Mouse (Mus musculus) embryonic stem cell, embryonic (primary cell): ENCODE results near the gene Ugt1a1.

ENCODE experiments used
- CTCF ChIA-PET, 4 experiments: fragments of 300-600 bp in 2 of 4; fragments of 350-600 bp in 2 of 4; sonication (Branson Sonifier 250); formaldehyde crosslinking; loops; one replicate each; lab custom pipeline; 2022; ENCODE audit warnings: inconsistent platforms in 2 of 4; lab: Charles Lee
- POLR2A ChIA-PET, 4 experiments: fragments of 300-600 bp in 2 of 4; fragments of 350-600 bp in 2 of 4; sonication (Branson Sonifier 250); formaldehyde crosslinking; loops; one replicate each; lab custom pipeline; 2022; ENCODE audit warnings: antibody characterized with exemption in 4 of 4, inconsistent platforms in 1 of 4; lab: Charles Lee

Ugt1a1 gene

DNA sequence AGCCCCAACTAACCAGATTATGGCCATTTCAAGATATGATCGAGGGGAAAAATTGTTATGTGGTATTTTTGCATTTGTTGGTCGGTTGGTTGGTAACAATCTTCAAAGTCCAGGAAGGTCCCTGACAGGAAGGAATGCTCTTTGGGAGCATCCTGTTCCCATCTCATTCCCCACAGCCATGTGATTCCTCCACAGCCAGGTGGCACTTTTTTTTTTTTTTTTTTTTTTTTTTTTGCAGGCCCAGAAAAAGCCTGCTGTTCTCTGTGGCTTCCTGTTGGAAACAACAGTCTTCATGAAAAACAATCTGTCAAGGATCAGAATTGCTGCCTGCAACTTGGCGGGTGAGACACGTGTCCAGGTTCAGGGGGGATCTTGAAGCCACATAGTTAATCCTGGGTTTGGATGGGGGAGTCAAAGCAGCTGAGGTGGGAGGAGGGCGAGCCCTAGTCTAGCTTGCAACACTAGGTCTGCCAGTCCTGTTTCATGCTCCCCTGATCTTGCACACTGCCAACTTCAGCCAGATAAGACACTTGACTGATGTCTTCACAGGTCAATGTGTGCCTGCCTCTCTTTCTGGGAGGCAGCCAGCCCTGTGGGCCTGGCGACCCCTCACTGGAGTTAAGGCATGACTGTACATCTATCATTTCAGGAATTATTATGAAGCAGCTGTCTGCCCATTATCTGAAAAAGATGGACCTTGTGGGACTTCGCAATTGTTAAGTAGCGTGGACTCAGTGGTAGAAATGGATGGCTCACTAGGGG, 47.3 kb downstream of the Ugt1a1 start:
- ChIA-PET CTCF (interaction anchor here in 2 of 4 experiments (0.7 to 1.9 kb wide), 4 partner anchors 9 to 31 kb away, joined by 3 to 21 read pairs (median 5); no protein-coding TSS in a partner anchor), POLR2A (interaction anchor here in 3 of 4 experiments (0.6 to 15.1 kb wide), 10 partner anchors 10 to 1028 kb away, joined by 3 to 203 read pairs (median 4); partner anchors contain the start of genes Hjurp (in 2 of the 3) and Trpm8 (in 2 of the 3))

DNA sequence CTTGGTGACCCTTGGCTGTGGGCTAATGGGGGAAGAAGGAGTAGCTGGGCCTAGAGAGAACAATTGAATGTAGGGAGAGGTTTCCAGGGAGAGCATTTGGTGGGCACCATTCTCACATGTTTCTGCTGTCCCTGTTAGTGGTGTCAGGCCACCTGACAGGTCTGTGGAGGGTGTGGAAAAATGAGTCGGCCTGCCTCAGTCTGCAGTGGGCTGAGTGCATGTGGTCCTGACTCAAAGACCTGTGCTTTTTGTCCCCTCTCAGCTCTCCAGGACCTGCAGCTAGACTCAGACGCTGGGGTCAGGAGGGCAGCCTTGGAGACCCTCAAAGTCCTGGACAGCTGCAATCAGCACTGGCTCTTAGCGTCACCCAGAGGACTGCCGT, 47.9 kb downstream of the Ugt1a1 start:
- POLR2A ChIA-PET: interaction anchor here in 2 of 4 experiments (0.6 to 15.1 kb wide), 7 partner anchors 11 to 1028 kb away, joined by 3 to 203 read pairs (median 4); partner anchors contain the start of genes Hjurp (in 2 of the 2) and Trpm8 (in 2 of the 2)

DNA sequence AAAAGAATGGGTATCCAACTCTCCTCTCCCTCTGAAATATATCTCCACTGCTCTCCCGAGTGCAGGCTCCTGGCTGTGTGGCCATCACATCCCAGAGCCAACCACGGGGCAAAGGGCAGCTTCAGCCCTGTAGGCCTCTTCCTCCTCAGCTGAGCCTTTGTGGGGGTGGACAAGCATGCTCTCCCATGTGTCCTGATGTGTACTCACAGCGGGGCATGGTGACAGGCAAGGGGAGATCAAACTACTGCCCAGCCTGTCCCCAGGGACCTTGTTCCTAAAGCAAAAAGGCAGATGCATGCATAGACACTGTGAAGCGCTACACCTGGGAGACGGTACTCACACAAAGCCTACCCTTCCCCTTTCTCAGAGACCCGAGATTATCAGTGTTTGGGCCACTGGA, 48.4 kb downstream of the Ugt1a1 start:
- POLR2A ChIA-PET: interaction anchor here in 2 of 4 experiments (1.0 to 15.1 kb wide), 5 partner anchors 11 to 40 kb away, joined by 3 to 203 read pairs (median 4); partner anchors contain the start of genes Hjurp (in 2 of the 2) and Trpm8 (in 2 of the 2)

More for the DNA sequence above, 47.9 kb downstream of the Ugt1a1 start:
- CTCF ChIA-PET: interaction anchor here in 2 of 4 experiments (0.7 to 1.9 kb wide), 4 partner anchors 9 to 30 kb away, joined by 3 to 21 read pairs (median 5); no protein-coding TSS in a partner anchor

DNA sequence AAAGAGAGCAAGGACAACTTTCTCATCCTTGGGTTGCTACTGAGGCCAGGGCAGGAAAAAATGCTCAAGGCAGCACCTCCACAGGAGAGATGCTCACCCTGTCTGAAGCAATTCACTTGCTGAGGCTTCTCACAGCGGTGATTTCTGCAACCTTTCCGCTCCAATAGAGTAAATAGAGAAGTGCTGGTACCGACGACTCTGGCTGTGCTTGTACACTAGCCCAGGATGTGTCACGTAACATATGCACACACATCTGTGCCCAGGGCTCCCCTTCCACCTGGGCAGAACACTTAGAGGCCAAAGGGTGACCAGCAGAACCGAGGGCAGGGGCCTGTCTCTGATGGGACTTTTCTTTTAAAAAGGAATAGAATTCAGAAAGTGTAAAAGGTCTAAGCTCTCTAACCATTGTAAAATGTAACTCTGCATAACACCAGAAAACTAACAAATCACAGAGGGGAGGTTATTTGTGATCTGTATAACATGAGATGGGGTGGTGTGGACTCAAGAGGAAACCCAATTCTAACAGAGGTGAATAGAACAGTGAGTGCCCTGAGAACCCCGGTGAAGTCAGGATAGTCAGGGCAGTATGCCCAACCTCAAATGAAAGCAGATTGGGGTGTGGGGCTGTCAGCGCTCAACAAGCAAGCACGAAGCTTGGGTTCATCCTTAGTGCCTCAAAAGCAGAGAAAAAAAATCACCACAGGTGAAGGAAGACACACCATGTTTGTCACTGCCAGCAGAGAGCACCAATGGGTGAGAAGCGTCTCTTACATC, 49.0 kb downstream of the Ugt1a1 start:
- CTCF ChIA-PET: interaction anchor here in 2 of 4 experiments (1.1 to 1.6 kb wide), 2 partner anchors 17 to 29 kb away, joined by 5 to 6 read pairs; partner anchors contain the start of genes Hjurp (in 1 of the 2) and Trpm8 (in 1 of the 2)

More for the DNA sequence above, 48.4 kb downstream of the Ugt1a1 start:
- CTCF ChIA-PET: interaction anchor here in 1 of 4 experiments (1.9 kb wide), 1 partner anchor 30 kb away, joined by 7 read pairs; no protein-coding TSS in a partner anchor

DNA sequence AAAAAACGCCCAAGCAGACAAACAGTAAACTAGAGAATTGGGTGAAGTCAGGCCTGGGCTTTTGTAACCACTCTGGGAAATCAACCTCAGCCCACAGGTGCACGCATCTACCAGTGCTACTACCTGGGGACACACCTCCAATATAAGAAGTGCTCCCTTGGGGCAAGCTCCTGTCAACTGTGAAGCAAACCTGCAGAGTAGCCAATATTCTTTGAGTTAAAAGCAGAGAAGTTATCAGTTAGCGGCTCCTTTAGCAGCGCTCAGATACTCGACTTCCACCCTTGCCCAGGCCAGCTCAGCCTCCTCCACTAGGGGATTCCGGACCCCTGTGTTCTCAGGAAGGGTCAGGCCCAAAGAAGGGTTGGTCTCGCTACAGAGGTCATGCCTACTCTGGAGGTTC, 49.9 kb downstream of the Ugt1a1 start:
- ChIA-PET POLR2A (interaction anchor here in 3 of 4 experiments (0.7 to 15.1 kb wide), 7 partner anchors 8 to 313 kb away, joined by 3 to 203 read pairs (median 4); partner anchors contain the start of genes Hjurp (in 2 of the 3) and Trpm8 (in 2 of the 3)), CTCF (interaction anchor here in 2 of 4 experiments (0.9 to 5.4 kb wide), 5 partner anchors 13 to 28 kb away, joined by 3 to 29 read pairs (median 5); partner anchors contain the start of genes Hjurp (in 2 of the 2) and Trpm8 (in 2 of the 2))

More for the DNA sequence above, 49.0 kb downstream of the Ugt1a1 start:
- POLR2A ChIA-PET: interaction anchor here in 2 of 4 experiments (0.7 to 15.1 kb wide), 5 partner anchors 7 to 26 kb away, joined by 3 to 203 read pairs (median 119); partner anchors contain the start of genes Hjurp (in 2 of the 2) and Trpm8 (in 2 of the 2)

DNA sequence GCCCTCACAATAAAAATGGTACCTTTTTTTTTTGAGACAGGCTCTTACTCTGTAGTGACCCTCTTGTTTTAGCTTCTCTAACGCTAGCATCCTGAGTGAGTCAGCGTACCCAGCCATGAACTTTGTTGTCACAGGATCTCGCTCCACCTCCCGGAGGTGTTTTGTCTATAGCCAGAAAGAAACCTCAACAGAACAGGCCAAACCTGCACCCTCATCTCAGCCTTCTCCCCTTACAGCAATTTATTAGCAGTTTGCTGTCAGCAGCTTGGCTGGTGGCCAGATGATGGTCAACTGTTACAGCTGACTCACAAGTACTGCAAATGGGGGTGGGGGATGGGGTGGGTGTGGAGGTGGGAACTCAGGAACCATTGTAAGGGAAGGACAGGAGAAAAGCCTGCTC, 50.5 kb downstream of the Ugt1a1 start:
- ChIA-PET POLR2A (interaction anchor here (0.6 to 15.1 kb wide), 9 partner anchors 9 to 314 kb away, joined by 3 to 203 read pairs (median 4); partner anchors contain the start of genes Hjurp (in 3 of the 4) and Trpm8 (in 3 of the 4)), CTCF (interaction anchor here in 2 of 4 experiments (0.9 to 5.4 kb wide), 5 partner anchors 13 to 28 kb away, joined by 3 to 29 read pairs (median 5); partner anchors contain the start of genes Hjurp (in 2 of the 2) and Trpm8 (in 2 of the 2))

DNA sequence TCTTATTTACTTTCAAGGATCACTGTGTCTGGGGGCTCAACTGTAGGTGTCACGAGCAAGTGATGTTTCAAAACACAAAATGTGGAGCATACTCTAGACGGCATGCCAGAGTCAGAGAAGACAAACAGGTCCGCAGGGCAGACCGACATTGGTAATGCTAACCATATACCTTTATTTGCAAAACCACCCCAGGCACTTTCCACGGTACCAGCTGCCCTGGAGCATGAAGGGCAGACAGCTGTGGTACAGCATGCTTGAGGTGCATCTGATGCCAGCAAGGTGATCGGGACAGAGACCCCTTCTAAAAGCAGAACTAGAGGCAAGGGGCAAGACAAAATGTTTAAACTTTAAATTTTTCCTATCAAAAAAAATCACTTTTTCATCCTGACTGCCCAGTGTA, 51.2 kb downstream of the Ugt1a1 start:
- POLR2A ChIA-PET: interaction anchor here in 3 of 4 experiments (1.1 to 15.1 kb wide), 8 partner anchors 9 to 39 kb away, joined by 3 to 203 read pairs (median 6); partner anchors contain the start of genes Hjurp (in 3 of the 3) and Trpm8 (in 3 of the 3)
- CTCF ChIA-PET: interaction anchor here in 2 of 4 experiments (0.5 to 5.4 kb wide), 3 partner anchors 22 to 27 kb away, joined by 5 to 29 read pairs (median 6); no protein-coding TSS in a partner anchor

- CTCF ChIA-PET: interaction anchor here in 2 of 4 experiments (1.4 to 5.4 kb wide), 2 partner anchors 21 kb away, joined by 4 to 29 read pairs; no protein-coding TSS in a partner anchor
- POLR2A ChIA-PET: interaction anchor here in 3 of 4 experiments (1.1 to 15.1 kb wide), 7 partner anchors 11 to 38 kb away, joined by 3 to 203 read pairs (median 8); partner anchors contain the start of genes Hjurp (in 3 of the 3) and Trpm8 (in 3 of the 3)
These were observed 52.0 kb downstream of the Ugt1a1 start for GRCm38 (mm10) chr1:88263778-88264177.

- CTCF ChIA-PET: interaction anchor here in 2 of 4 experiments (1.4 to 5.4 kb wide), 2 partner anchors 21 kb away, joined by 4 to 29 read pairs; no protein-coding TSS in a partner anchor
- POLR2A ChIA-PET: interaction anchor here in 3 of 4 experiments (1.1 to 15.1 kb wide), 8 partner anchors 8 to 38 kb away, joined by 3 to 203 read pairs (median 6); partner anchors contain the start of genes Hjurp (in 3 of the 3) and Trpm8 (in 3 of the 3)
These were observed 52.6 kb downstream of the Ugt1a1 start for GRCm38 (mm10) chr1:88264237-88264868.

DNA sequence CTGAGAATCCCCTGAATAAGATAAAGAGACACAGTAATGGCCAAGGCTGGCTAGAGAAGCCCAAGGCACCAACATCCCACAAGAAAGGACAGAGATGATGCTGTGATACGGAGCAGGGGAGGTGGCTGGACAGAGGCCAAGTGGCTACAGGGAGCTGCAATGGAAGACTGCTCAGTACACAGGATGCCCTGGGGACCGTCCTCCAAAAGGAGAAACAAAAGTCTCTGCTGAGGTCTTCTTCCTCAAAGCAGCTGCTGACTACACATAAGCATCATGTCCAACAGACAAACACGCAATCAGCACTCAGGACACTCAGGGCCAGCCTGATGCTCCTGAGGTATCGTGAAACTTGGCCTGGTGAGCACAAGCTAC, 53.1 kb downstream of the Ugt1a1 start:
- ChIA-PET POLR2A (interaction anchor here (0.7 to 15.1 kb wide), 13 partner anchors 8 to 45 kb away, joined by 3 to 203 read pairs (median 4); partner anchors contain the start of genes Hjurp (in 2 of the 4) and Trpm8 (in 2 of the 4)), CTCF (interaction anchor here in 3 of 4 experiments (0.8 to 5.4 kb wide), 8 partner anchors 8 to 25 kb away, joined by 3 to 29 read pairs (median 6); partner anchors contain the start of genes Hjurp (in 1 of the 3) and Trpm8 (in 1 of the 3))

GRCm38 (mm10) chr1:88266123-88266522, 54.4 kb downstream of the Ugt1a1 start:
- POLR2A ChIA-PET: interaction anchor here (0.6 to 15.1 kb wide), 14 partner anchors 8 to 342 kb away, joined by 3 to 203 read pairs (median 4); partner anchors contain the start of genes Hjurp (in 3 of the 4) and Trpm8 (in 3 of the 4)

DNA sequence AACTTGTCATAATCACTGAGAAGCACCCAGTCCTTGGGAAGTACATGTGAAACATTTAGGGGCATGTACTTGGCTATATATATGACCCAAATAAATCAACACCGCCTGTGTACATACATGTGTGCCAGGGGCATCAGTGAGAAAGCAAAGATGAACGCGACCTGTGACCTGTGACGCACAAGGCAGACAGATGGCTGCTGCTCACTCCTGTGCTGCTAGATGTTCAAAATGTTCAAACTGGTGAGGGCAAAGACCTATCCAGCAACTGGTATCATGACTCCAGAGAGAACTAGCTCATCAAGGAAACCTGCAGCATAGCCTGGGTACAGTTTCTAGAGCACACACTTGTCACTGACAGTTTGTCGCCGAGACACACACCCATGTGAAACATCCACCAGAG, 55.7 kb downstream of the Ugt1a1 start:
- CTCF ChIA-PET: interaction anchor here in 1 of 4 experiments (1.8 kb wide), 1 partner anchor 10 kb away, joined by 5 read pairs; the partner anchor contains the start of gene Trpm8
- POLR2A ChIA-PET: interaction anchor here in 2 of 4 experiments (0.6 to 15.1 kb wide), 6 partner anchors 7 to 98 kb away, joined by 3 to 203 read pairs (median 62); partner anchors contain the start of genes Hjurp (in 2 of the 2) and Trpm8 (in 2 of the 2)

More at GRCm38 (mm10) chr1:88266123-88266522, 54.4 kb downstream of the Ugt1a1 start:
- CTCF ChIA-PET: interaction anchor here in 3 of 4 experiments (1.0 to 5.4 kb wide), 11 partner anchors 10 to 36 kb away, joined by 3 to 29 read pairs (median 5); partner anchors contain the start of genes Trpm8 (in 2 of the 3) and Hjurp (in 1 of the 3)

DNA sequence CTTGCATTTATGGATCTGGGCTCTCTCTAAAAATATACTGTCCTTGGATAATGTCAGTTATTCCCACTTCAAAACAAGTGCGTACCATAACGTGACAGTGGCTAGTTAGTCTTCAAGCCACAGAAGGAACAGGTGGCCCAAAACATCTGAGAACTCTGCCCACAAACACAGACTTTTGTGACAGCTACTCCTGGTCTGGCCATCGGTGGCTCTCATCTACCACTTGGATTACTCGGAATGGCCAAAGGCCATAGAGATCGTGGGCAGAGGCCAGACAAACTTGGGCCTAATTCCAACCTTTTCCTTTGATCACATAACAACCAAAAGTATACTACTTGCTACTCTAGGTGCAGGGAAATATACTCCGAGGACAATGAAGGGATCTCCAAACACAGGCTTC, 56.3 kb downstream of the Ugt1a1 start:
- POLR2A ChIA-PET: interaction anchor here in 2 of 4 experiments (1.1 to 10.1 kb wide), 4 partner anchors 9 to 16 kb away, joined by 4 to 143 read pairs (median 5); partner anchors contain the start of genes Hjurp (in 2 of the 2) and Trpm8 (in 2 of the 2)
- CTCF ChIA-PET: interaction anchor here in 3 of 4 experiments (0.7 to 1.2 kb wide), 4 partner anchors 9 to 20 kb away, joined by 3 to 5 read pairs (median 3); partner anchors contain the start of genes Hjurp (in 2 of the 3) and Trpm8 (in 2 of the 3)
